Mouse (Mus musculus) left cerebral cortex, postnatal 10 days (tissue): ENCODE data around the gene Sacs. TPM values are rescaled to one million over a fixed set of nuclear protein-coding genes. Genes with fewer than 3 reads are reported as not detected.
"Not testable (repeated sequence)": the region's sequence is repeated elsewhere in the genome, so short reads cannot be mapped to it uniquely, and the experiment has no call there.

Source experiments
- DNase-seq, 2 experiments: peaks; one replicate each; pipeline ENCODE4 v3.0.0; 2021 to 2022; ENCODE audit warnings: low spot score in 2 of 2, mixed read lengths in 1 of 2; ENCODE audit errors: extremely low spot score in 1 of 2
- intact Hi-C: fragments of 180-260 bp; cut with DNase I; formaldehyde crosslinking; loops from one replicate; pipeline ENCODE4 v1.15.1; 2025
- total RNA-seq, 2 experiments: library from RNA; stranded (reverse); gene quantifications; 2 replicates each; pipeline ENCODE4 v1.2.3; 2021

The Sacs gene
- total RNA-seq: 10 to 100 TPM; 56.8 to 59.6 TPM

DNA sequence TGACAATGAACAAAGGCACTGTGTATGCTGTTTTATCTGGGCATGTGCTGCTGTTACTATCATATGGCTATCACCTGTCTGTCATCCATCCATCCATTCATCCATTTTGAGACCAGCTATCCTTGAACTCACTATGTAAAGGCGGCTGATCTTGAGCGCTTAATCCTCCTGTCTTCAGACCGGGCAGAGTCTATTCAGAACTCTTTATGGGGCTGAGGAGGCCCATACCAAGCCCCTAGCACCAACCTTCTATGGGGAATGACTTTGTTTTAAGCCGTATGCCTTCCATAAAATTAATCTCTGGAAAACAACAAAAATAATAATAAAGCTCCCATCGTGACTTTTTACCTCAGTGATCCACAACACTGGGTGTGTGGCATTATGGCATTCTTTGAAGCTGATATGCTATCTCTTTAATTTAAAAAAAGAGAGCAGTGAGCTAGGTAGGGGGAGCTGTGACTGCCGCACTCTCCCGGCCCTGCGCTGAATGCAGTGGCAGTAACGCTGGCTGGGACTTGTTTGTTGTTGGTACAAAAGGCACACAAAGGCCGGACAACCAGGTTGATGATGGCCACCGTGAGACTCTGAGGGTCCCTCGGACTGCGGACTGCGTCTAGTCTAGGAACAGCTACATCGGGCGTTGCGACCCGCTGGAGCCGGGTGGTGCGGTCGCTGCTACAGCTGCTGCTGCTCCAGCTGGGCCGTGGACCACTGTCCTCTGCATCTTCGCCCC lies at the start of gene Sacs:
Gene Sacs, plus strand, starts transcription at position 464 of the 733 bp plus-strand sequence.
- peak; percentile 13 to 53 for DNase-seq
- intact Hi-C loops: loop anchor here (10.0 kb wide), 1 partner anchor 157 kb away; no protein-coding TSS in a partner anchor

DNA sequence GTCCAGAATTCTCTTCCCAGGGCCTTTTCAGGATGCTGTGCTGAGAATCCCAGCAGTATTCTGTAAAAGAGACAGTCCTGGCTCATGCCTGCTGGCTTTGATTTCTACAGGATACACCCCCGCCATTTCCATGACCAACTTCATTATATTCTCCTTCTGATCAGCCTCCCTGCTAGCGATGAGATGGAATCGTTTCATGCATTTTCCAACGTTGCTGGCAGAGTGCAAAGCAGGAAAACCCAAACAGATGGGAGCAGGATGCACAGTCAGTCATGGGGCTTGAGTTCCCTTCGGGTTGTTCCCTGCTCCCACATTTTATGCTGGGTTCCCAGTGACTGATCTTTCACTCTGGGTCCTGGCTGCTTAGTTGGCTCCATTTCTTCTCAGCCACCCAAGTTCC lies 47.3 kb upstream of the Sacs start:
- intact Hi-C loops: no loop called here
- peak in 1 of 2 experiments; percentile 19 for DNase-seq

DNA sequence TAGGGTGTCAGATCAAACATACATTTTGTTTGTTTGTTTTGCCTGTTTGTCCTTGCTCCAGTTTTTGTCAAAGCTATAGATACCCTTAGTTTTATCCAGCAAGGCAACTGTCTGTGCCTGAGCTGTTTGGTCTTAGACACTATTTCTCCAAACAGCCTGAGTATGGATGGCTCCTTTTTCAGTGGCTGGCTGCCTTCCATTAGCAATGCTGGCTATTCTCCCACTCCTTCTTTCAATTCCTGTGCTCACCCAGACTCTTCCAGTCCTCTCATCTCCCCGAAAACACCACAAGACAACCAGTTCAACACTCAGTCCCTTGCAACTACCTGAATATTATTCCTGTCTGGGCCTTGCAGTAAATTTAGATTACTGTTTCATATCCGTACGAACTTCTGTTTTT lies 46.2 kb upstream of the Sacs start:
- intact Hi-C loops: no loop called here
- DNase-seq: peak in 1 of 2 experiments; percentile 57

DNA sequence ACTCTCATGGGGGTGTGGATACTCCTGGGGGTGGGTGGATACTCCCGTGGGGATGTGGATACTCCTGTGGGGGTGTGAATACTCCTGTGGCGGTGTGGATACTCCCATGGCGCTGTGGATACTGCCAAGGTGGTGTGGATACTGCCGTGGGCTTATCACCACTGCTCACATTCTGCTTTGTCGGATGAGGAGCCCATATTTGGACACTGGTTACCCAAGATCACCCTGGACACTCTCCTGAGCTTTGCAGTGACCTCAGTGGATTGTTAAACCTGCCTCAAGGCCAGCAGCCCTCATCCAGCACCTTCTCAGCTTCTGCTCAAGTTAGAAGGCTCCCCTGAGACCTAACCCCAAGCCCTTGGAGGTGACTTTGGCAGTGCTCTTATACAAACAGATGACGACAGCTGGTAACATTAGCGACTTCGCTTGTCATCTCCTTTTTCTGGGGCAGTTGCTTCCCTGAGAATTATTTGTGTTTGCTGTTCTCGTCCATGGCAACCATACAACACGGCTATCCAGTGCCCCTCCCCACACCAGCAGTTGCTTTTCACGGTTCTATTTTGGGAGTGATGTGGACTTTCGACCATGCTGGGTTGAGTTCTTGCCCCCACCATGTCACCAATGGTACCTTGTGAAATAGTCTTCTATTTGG lies 40.2 kb upstream of the Sacs start:
- DNase-seq: peak in 1 of 2 experiments; percentile 22
- intact Hi-C loops: no loop called here

DNA sequence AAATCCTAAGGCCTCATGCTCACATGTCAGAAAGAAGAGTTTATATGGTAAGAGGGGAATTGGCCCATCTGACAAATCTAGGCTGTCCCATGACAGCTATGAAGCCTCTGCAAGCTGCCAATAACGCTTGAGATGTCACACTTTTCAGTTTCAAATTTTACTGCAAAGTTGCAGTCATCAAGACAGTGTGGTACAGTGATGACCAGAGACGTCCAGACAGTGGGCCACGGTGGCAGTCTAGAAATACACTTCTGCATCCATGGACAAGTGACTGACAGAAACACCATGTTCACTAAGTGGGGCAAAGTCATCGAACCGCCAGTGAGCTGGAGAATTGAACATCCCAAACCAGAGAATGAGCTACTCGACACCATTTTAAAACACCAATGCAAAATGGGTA lies 37.5 kb upstream of the Sacs start:
- intact Hi-C loops: no loop called here
- no peak for DNase-seq

DNA sequence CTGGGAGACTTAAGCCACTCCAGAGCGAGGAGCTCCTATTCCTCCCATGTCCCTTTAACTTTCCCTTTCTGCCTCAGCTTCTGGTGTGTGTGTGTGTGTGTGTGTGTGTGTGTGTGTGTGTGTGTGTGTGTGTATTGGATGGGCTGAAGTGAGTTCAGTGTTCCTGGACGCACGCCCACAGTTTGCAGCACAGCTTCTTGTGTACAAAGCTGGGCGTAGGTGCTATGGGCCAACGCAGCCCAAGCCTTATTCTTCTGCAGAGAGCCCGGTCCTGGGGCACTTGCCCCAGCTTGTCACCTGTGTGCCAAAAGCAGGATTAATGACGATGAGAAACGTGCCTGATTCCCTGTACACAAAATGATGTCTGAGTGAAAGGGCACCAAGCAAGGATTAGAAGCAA lies 31.9 kb upstream of the Sacs start:
- DNase-seq: peak in 1 of 2 experiments; percentile 30
- intact Hi-C loops: no loop called here

DNA sequence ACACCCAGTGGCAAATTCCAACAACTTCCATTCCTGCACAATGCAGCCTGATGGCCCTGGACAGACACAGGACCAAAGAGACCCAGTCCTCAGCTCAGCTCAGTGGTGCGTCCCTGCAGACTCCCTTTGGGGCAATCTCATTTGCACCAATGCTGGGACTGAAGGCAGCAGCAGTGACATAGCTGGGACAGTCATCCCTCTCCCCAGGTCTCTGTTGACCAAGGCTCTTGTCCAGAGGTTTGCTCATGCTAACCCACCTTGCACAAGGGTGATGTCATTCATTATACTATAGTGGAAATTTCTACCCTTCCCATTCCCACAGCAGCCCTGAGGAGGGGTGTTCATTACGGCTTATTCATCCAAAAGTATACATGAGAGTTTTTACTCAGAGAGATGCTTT lies 29.6 kb upstream of the Sacs start:
- intact Hi-C loops: no loop called here
- DNase-seq: no peak

DNA sequence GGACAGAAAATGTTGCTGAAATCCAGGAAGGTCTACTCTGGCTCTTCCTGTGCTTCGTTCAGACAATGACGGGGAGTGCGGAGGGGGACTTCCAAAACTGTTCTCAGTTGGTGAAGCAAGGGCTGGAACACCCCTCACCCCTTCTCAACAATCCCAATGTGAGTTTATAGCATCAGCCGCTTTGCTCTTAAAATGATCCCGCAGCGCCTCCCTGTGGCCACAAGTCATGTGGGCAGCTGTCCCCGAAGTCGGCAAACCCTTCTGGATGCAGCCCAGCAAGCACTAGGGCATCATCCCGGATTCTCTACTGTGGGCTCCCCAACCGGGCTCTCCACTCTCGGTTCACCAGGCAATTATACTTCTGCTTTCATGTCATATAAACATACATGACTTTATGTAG lies 25.9 kb upstream of the Sacs start:
- intact Hi-C loops: loop anchor here (2.0 kb wide), 1 partner anchor 314 kb away; no protein-coding TSS in a partner anchor

DNA sequence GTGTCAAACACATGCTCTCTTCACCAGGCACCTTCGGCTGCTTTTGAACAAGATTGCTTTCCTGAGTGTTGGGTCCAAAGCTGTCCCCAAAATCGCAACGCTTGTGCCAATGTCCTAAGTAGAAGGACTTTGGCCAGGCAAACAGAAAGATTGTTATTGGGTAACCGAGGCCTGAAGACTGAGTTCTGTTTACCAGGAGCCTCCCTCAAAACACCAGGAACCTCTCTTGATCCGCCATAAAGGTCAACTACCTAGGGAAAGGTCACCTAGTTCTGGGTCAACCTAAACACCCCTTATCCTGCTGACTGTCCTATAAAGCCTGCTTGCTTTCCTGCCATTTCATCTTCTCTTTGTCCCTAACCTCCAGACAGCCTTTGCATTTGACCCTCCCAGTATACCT lies 13.5 kb upstream of the Sacs start:
- no peak for DNase-seq
- intact Hi-C loops: loop anchor here (10.0 kb wide), 1 partner anchor 610 kb away; no protein-coding TSS in a partner anchor

More for the DNA sequence above, 25.9 kb upstream of the Sacs start:
- DNase-seq: peak; percentile 67 to 86

DNA sequence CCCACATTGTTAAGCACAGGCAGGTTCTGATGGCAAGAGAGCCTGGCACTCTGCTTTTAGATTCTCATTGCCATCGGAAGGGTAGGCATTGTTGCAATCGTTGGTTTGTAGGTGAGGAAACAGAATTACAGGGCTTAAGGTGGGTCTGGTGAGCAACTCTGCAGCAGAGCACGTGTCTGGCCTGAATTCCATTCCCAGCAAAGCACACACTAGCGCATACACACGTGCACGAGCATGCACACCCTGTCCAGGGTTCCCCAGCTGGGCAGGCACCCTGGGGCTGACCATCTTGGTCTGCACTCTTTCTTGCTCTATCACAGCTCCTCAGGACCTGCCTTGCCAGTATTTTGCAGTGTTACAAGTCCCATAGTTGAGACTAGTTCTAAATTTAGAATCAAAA lies 13.1 kb upstream of the Sacs start:
- intact Hi-C loops: loop anchor here (10.0 kb wide), 1 partner anchor 610 kb away; no protein-coding TSS in a partner anchor

DNA sequence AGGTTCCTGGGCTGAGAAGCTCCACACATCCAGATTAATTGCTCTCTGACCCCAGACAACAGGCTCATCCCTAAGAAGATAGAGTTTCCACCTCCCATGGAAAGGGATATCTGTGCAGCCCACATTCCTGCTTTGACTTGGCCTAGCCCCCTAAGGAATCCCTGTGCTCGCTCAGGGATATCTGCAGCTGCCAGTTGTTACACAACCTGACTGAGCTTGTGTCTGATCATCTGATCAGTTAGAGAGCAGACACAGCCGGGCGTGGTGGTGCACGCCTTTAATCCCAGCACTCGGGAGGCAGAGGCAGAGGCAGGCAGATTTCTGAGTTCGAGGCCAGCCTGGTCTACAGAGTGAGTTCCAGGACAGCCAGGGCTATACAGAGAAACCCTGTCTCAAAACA lies 10.9 kb upstream of the Sacs start:
- not testable (repeated sequence) for DNase-seq
- intact Hi-C loops: loop anchor here (10.0 kb wide), 1 partner anchor 613 kb away; no protein-coding TSS in a partner anchor

More for the DNA sequence above, 13.1 kb upstream of the Sacs start:
- no peak for DNase-seq

DNA sequence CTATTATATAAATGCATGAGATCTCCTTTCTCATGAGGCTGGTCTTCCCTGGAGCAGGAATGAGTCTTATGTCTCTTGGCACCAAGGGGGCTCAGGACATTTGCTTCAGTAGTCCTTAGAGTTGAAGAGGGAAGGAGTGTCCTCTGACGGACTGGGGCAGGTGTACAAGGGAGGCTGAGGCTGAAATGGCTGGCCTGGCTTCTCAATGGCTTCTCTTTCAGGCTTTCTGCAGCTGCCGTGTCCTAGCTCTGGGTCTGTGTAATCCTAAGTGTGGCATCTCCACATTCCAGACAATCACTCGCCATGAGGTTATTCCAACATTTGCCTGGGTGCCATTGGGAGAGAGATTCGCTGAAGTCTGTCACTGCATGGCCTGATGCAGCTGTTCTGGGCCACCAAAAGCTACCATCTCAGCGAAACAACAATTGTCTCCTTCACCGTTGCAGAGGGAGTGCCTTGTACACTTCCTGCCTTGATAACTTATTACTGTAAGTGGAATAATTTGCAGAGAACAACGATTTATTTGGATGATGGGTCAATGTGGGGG lies 9.2 kb upstream of the Sacs start:
- intact Hi-C loops: loop anchor here (10.0 kb wide), 1 partner anchor 614 kb away; no protein-coding TSS in a partner anchor
- no peak for DNase-seq

DNA sequence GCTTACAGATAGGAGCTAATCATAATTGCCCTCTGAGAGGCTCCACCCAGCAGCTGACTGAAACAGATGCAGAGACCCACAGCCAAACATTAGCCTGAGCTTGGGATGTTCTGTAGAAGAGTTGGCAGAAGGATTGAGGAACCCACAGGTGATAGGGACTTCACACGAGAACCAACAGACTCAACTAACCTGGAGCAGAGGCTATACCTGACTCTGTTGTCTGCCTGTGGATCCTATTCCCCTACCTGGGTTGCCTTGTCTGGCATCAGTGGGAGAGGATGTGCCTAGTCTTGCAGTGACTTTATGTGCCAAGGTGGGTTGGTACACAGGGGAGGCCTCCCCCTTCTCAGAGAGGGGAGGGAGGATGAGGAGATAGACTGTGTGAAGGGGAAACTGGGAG lies 5.7 kb upstream of the Sacs start:
- intact Hi-C loops: loop anchor here (10.0 kb wide), 1 partner anchor 162 kb away; no protein-coding TSS in a partner anchor
- DNase-seq: no peak

DNA sequence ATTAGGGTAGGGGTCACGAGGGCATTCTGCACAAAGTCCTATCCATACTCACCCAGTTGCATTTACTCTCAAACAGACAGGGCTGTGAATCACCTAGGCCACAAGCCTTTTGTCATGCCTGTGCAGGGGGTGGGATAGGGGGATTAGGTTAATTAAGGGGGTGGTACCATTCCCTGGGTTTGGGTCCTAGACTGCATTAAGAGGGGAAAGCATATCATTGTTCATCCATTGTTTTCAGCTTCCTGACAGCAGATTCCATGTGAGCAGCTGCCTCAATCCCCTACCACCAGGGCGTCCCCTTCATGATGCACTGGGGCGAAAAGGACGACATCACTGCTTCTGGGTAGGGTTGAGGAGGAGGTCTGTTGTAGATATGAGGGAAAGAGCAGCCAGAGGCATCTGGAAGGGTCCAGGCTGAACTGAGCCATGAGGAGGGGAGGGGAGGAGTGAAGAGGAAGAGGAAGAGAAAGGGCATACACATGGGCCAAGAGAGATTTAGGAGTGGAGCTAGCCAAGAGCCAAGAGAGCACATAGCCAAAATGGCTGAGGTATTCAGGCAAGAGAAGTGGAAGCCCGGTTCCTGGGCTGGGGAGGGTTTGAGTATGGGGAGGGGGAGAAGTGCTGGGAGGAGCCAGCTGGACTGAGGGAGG lies 3.8 kb upstream of the Sacs start:
- intact Hi-C loops: loop anchor here (10.0 kb wide), 1 partner anchor 160 kb away; no protein-coding TSS in a partner anchor
- DNase-seq: no peak

DNA sequence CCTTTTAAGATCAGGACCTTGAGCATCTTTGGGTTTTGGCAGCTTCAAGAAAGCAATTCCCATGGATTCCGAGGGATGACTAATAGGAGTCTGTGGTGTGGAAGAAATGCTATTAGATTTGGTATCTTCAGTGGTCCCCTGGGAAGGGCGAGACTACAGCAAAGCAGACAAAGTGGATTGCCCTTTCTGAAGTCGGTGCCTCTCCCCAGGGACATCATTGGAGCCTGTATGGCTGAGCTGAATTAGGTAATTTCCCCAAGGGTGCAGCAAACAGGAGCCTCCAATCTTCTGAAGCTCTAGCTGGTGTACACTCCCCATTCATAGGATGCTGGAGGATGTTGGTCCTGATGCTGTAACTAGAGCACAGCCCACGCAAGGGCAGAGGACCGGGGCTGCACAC lies 847 bp upstream of the Sacs start:
- no peak for DNase-seq
- intact Hi-C loops: loop anchor here (10.0 kb wide), 1 partner anchor 157 kb away; no protein-coding TSS in a partner anchor

DNA sequence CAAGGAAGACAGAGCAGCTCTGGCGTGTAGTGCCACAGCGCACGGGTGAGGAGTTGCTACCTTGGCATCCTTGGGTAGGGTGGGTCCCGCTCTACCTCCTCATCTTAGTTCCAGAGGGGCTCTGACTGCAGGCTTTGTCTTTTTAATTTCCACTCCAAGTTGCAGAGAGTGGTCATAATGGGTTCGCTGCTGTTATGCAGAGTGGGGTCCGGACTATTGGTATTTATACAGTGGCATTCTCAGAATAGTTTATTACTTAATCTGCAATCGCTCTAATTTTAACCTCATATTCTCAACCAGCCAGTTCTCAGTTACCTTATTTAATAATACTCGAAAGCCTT lies 440 bp downstream of the Sacs start:
- intact Hi-C loops: loop anchor here (10.0 kb wide), 1 partner anchor 156 kb away; no protein-coding TSS in a partner anchor
- DNase-seq: no peak

DNA sequence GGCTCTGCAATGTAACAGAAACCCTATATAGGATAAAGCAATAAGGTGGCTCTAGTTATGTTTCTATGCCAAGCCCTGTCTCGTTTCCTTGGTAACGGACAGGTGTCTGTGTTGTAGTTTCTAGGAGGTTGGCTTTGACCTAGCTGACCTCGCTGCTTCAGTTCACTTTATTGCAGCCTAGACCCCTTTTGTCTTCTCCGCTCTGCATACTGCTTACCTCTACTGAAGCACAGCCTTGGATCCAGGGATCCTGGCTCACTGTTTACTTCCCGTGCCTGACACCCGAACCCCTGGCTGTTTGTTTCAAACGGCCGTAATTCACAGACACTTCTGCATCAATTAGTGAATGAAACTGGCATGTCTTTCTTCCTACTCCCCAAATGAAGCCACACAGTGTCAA lies 5.1 kb downstream of the Sacs start:
- intact Hi-C loops: no loop called here
- DNase-seq: no peak

DNA sequence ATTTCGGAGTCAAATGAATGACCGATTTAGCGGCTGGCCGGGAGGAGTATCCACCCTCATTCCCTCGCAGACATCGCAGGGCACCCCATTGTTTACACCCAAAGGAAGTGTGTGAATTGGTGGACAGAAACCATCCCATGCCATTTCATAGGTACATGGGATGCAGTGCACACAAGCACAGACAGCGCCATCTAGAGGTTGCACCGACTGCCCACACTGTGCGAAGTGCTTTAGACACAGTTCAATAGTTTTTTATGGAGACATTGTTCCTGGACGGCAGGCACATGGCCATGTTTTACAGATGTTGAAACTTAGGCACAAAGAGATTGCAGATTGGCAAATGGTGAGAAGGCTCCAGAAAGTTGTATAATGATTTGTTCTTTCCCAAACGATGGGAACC lies 5.6 kb downstream of the Sacs start:
- intact Hi-C loops: no loop called here
- peak in 1 of 2 experiments; percentile 39 for DNase-seq

DNA sequence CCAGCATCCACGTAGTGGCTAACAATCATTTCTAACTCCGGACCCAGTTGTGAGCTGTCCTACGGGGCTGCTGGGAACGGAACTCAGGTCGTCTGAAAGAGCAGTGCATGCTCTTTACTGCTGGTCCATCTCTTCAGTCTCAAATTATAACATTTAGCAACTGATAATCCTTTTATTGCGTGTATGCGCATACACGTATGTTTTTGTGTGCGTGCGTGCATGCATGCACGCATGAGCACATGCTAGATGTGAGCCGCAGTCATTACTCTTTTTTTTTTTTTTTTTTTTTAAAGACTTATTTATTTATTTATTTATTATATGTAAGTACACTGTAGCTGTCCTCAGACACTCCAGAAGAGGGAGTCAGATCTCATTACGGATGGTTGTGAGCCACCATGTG lies 12.2 kb downstream of the Sacs start:
- intact Hi-C loops, DNase-seq: not testable (repeated sequence)
